Mouse (Mus musculus): ENCODE data around the gene Mroh8. TPM values are rescaled to one million over a fixed set of nuclear protein-coding genes. Genes with fewer than 3 reads are reported as not detected.
"Not testable (repeated sequence)": the region's sequence is repeated elsewhere in the genome, so short reads cannot be mapped to it uniquely, and the experiment has no call there.

Gene Mroh8
- polyA plus RNA-seq, 1 experiment from 2014 or later = 0.51 TPM

DNA sequence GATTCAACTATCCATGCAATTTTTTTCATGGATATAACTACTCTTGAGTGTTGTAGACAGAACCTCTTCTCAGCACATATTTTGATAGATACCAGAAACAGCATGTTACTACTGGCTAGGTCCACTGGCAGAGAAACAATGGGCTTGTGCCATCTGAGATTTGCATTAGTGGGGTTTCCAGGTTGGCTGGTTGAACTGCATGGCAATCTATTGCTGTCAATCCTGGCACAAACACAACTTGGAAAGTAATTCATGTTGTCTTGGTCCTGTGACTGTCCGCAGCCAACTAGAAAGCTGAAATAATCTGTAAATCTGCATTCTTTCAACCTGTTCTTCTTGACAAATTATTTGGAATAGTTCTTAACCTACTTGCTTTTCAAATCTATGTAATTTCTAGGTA, 16.2 kb downstream of the Mroh8 start:
- Histone ChIP-seq H3K4me2 (ENCODE audit: low read length) (no peak overlapping the region), H3K9ac (ENCODE audit: low read depth, low read length) (no peak overlapping the region), H3K4me1 (ENCODE audit: control insufficient read depth, insufficient read depth, low read depth, low read length) (no peaks in the 10 kb centered on the region), H3K9me3 (ENCODE audit: control insufficient read depth, low read length) (no peaks in the 10 kb centered on the region), H3K36me3 (ENCODE audit: control insufficient read depth, insufficient read depth, low read length) (no peaks in the 10 kb centered on the region), H3K27ac (ENCODE audit: low read depth, low read length) (no peak overlapping the region), H3K4me3 (ENCODE audit: low read length) (no peak overlapping the region), H3K27me3 (replicated peaks; ENCODE audit: control insufficient read depth, insufficient read depth, low read length) (no peaks in the 10 kb centered on the region)
- 81% methylated on average over 1 of the region's 1 CpGs for WGBS
- ATAC-seq = no peak

DNA sequence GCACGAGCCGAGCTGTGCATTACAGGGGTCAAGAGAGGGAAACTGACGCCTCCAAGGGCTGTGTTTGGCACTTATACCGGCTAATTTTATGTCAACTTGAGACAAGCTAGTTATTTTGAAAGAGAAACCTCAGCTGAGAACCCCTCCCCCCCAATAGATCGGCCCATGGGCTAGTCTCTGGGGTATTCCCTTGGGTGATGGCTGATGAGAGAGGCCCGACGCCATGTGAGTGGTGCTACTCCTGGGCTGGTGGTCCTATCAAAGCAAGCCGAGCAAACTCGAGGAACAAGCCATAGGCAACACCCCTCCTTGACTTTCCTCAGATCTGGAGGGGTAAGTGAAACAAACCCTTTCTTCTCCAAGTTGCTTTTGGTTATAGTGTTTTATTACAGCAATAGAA, 16.8 kb downstream of the Mroh8 start:
- no peaks in the 10 kb centered on the region for H3K36me3 ChIP-seq (ENCODE audit: control insufficient read depth, insufficient read depth, low read length)
- no peaks in the 10 kb centered on the region for H3K4me1 ChIP-seq (ENCODE audit: control insufficient read depth, insufficient read depth, low read depth, low read length)
- ATAC-seq = no peak
- no peaks in the 10 kb centered on the region for H3K27me3 ChIP-seq (replicated peaks; ENCODE audit: control insufficient read depth, insufficient read depth, low read length)
- no peak overlapping the region for H3K4me2 ChIP-seq (ENCODE audit: low read length)
- H3K27ac ChIP-seq (ENCODE audit: low read depth, low read length) = no peak overlapping the region
- no peak overlapping the region for H3K4me3 ChIP-seq (ENCODE audit: low read length)
- 69% methylated on average over 9 of the region's 9 CpGs for WGBS
- no peaks in the 10 kb centered on the region for H3K9me3 ChIP-seq (ENCODE audit: control insufficient read depth, low read length)
- H3K9ac ChIP-seq (ENCODE audit: low read depth, low read length) = no peak overlapping the region

DNA sequence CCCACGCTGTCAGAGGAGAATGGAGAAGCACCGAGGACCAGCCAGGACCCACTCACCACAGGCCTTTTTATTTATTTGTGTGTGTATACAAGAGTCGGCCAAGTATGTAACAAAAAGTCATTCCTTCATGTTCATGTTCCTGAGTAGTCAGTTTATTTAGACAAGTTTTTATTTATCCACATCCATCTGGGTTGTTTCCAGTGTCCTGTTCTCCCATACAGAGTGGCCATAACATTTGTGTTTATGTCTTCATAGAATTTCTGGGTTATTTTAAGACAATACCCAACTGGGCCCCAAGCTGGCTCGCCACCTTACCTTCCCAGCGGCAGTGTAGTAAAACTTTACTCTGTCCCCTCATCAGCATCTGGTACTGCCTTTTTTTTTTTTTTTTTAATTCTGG, 17.4 kb downstream of the Mroh8 start:
- ATAC-seq = no peak
- no peaks in the 10 kb centered on the region for H3K27me3 ChIP-seq (replicated peaks; ENCODE audit: control insufficient read depth, insufficient read depth, low read length)
- 90% methylated on average over 5 of the region's 5 CpGs for WGBS
- H3K4me3 ChIP-seq (ENCODE audit: low read length) = no peak overlapping the region
- H3K9me3 ChIP-seq (ENCODE audit: control insufficient read depth, low read length) = no peaks in the 10 kb centered on the region
- H3K36me3 ChIP-seq (ENCODE audit: control insufficient read depth, insufficient read depth, low read length) = no peaks in the 10 kb centered on the region
- H3K9ac ChIP-seq (ENCODE audit: low read depth, low read length) = no peak overlapping the region
- no peaks in the 10 kb centered on the region for H3K4me1 ChIP-seq (ENCODE audit: control insufficient read depth, insufficient read depth, low read depth, low read length)
- no peak overlapping the region for H3K27ac ChIP-seq (ENCODE audit: low read depth, low read length)
- H3K4me2 ChIP-seq (ENCODE audit: low read length) = no peak overlapping the region

DNA sequence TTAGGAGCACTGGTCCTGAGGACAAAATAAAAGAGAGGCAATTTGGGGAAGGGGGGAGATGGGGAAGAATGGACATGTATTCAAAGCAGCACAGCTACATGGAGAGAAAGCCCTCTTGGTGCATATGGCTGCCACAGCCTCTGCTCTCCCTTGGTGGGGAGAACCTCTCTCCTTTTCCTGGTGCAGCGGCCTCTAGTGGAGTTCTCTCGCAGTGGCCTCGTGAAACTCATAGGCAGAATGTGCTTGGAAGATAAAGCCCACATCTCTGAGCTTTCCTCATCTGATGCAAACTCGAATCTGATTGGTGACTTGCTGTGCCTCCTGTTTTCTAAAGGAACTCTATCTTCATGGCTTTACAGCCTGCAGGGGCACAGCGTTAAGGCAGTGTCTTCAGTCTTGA, 19.6 kb downstream of the Mroh8 start:
- Histone ChIP-seq H3K9ac (ENCODE audit: low read depth, low read length) (no peak overlapping the region), H3K36me3 (ENCODE audit: control insufficient read depth, insufficient read depth, low read length) (no peaks in the 10 kb centered on the region), H3K9me3 (ENCODE audit: control insufficient read depth, low read length) (no peaks in the 10 kb centered on the region), H3K4me3 (ENCODE audit: low read length) (no peak overlapping the region), H3K4me2 (ENCODE audit: low read length) (no peak overlapping the region), H3K4me1 (ENCODE audit: control insufficient read depth, insufficient read depth, low read depth, low read length) (no peaks in the 10 kb centered on the region), H3K27ac (ENCODE audit: low read depth, low read length) (no peak overlapping the region), H3K27me3 (replicated peaks; ENCODE audit: control insufficient read depth, insufficient read depth, low read length) (no peaks in the 10 kb centered on the region)
- WGBS = 7% methylated on average over 5 of the region's 5 CpGs
- ATAC-seq = no peak; the same call in 1 of the 2 replicates

DNA sequence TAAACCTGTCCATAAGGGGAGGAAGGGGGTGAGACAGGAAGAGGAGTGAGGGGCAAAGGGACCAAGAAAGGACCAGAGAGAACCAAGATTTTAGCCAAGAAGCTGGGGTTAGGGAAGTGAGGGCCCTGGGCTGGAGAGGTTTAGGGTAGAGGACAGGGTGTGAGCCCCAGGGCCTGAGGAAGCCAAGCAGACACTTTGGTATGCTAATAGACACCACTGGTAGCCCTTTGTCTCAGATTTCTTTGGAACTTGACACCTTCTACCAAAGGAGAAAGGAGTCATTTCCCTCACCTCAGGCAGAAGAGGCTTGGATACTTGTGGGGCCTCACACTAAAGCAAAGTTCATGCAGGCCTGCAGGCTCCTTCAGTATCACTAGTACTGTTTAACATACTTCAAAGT, 31.2 kb downstream of the Mroh8 start:
- ATAC-seq = no peak
- no peak overlapping the region for H3K4me3 ChIP-seq (ENCODE audit: low read length)
- H3K27ac ChIP-seq (ENCODE audit: low read depth, low read length) = no peak overlapping the region
- no peak overlapping the region for H3K9ac ChIP-seq (ENCODE audit: low read depth, low read length)
- no peak overlapping the region for H3K4me2 ChIP-seq (ENCODE audit: low read length)
- no peaks in the 10 kb centered on the region for H3K27me3 ChIP-seq (replicated peaks; ENCODE audit: control insufficient read depth, insufficient read depth, low read length)
- no peaks in the 10 kb centered on the region for H3K9me3 ChIP-seq (ENCODE audit: control insufficient read depth, low read length)
- H3K4me1 ChIP-seq (ENCODE audit: control insufficient read depth, insufficient read depth, low read depth, low read length) = no peaks in the 10 kb centered on the region
- no peaks in the 10 kb centered on the region for H3K36me3 ChIP-seq (ENCODE audit: control insufficient read depth, insufficient read depth, low read length)

DNA sequence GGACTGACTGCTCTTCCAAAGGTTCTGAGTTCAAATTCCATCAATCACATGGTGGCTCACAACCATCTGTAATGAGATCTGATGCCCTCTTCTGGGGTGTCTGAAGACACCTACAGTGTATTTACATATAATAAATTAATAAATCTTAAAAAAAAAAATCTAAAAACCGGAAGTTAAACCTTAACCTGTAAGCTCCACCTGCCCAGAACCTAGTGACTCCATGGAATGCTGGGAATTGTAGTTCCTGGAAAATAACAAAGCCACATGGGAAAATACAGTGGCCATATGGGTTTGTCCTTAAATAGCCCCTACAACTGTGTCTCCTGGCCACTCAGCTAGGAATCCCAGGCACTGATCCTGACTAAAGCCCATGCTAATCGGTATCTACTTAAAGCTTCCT, 33.7 kb downstream of the Mroh8 start:
- Histone ChIP-seq H3K27ac (ENCODE audit: low read depth, low read length) (no peak overlapping the region), H3K27me3 (replicated peaks; ENCODE audit: control insufficient read depth, insufficient read depth, low read length) (no peaks in the 10 kb centered on the region), H3K4me2 (ENCODE audit: low read length) (no peak overlapping the region), H3K9ac (ENCODE audit: low read depth, low read length) (no peak overlapping the region), H3K4me3 (ENCODE audit: low read length) (no peak overlapping the region), H3K36me3 (ENCODE audit: control insufficient read depth, insufficient read depth, low read length) (no peaks in the 10 kb centered on the region), H3K9me3 (ENCODE audit: control insufficient read depth, low read length) (no peaks in the 10 kb centered on the region), H3K4me1 (ENCODE audit: control insufficient read depth, insufficient read depth, low read depth, low read length) (no peaks in the 10 kb centered on the region)
- no peak for ATAC-seq
- 79% methylated on average over 2 of the region's 2 CpGs for WGBS

DNA sequence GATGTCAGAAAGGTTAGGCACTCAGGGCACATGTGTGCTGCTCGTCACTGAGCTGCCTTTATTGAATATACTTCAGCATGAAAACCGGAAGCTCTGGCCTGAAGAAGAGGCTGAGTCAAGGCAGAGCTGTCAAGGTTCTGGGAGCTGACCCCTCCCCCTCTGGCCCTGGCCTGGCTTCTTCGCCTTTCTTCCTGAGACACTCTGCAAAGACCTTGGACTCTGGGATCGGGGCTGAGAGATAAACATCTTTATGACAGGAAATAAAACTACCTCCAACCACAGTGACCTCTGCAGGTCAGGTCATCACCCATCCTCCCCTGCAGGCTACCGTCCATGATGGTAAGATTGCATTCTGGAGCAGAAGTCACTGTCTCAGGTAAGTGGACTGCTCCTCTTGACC, 34.3 kb downstream of the Mroh8 start:
- no peak for ATAC-seq
- H3K9me3 ChIP-seq (ENCODE audit: control insufficient read depth, low read length) = no peaks in the 10 kb centered on the region
- H3K27ac ChIP-seq (ENCODE audit: low read depth, low read length) = no peak overlapping the region
- WGBS = 69% methylated on average over 5 of the region's 5 CpGs
- no peak overlapping the region for H3K4me3 ChIP-seq (ENCODE audit: low read length)
- H3K9ac ChIP-seq (ENCODE audit: low read depth, low read length) = no peak overlapping the region
- no peak overlapping the region for H3K4me2 ChIP-seq (ENCODE audit: low read length)
- H3K36me3 ChIP-seq (ENCODE audit: control insufficient read depth, insufficient read depth, low read length) = no peaks in the 10 kb centered on the region
- no peaks in the 10 kb centered on the region for H3K27me3 ChIP-seq (replicated peaks; ENCODE audit: control insufficient read depth, insufficient read depth, low read length)
- no peaks in the 10 kb centered on the region for H3K4me1 ChIP-seq (ENCODE audit: control insufficient read depth, insufficient read depth, low read depth, low read length)

DNA sequence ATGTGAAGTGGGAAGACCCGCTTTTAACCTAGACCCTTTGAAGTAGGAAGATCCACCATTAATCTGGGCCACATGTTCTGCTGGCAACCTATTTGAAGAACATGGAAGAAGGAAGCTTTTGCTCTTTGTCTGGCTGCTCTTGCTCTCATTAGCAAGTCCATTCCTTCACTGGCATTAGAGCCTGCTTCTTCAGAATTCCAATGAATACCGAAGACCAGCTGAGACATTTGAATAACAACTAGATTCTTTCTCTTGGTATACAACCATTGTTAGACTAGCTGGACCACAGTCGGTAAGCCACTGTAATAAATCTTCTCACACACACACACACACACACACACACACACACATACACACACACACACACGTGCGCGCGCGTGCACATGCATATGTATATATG, 43.4 kb downstream of the Mroh8 start:
- no peak overlapping the region for H3K4me2 ChIP-seq (ENCODE audit: low read length)
- H3K9ac ChIP-seq (ENCODE audit: low read depth, low read length) = no peak overlapping the region
- no peaks in the 10 kb centered on the region for H3K4me1 ChIP-seq (ENCODE audit: control insufficient read depth, insufficient read depth, low read depth, low read length)
- H3K9me3 ChIP-seq (ENCODE audit: control insufficient read depth, low read length) = no peaks in the 10 kb centered on the region
- H3K4me3 ChIP-seq (ENCODE audit: low read length) = no peak overlapping the region
- 80% methylated on average over 8 of the region's 8 CpGs for WGBS
- H3K27me3 ChIP-seq (replicated peaks; ENCODE audit: control insufficient read depth, insufficient read depth, low read length) = no peaks in the 10 kb centered on the region
- ATAC-seq = no peak
- H3K36me3 ChIP-seq (ENCODE audit: control insufficient read depth, insufficient read depth, low read length) = no peaks in the 10 kb centered on the region
- no peak overlapping the region for H3K27ac ChIP-seq (ENCODE audit: low read depth, low read length)

DNA sequence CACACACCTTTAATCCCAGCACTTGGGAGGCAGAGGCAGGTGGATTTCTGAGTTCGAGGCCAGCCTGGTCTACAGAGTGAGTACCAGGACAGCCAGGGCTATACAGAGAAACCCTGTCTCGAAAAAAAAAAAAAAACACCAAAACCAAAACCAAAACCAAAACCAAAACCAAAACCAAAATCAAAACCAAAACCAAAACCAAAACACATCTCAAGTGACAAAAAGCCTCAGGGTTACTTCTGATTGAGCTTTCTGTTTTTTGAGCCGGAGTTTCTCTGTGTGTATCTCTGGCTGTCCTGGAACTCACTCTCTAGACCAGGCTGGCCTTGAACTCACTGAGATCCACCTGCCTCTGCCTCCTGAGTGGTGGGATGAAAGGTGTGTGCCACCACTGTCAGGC, 57.4 kb downstream of the Mroh8 start:
- H3K4me1 ChIP-seq (ENCODE audit: control insufficient read depth, insufficient read depth, low read depth, low read length); H3K27me3 ChIP-seq (replicated peaks; ENCODE audit: control insufficient read depth, insufficient read depth, low read length); H3K9me3 ChIP-seq (ENCODE audit: control insufficient read depth, low read length); H3K27ac ChIP-seq (ENCODE audit: low read depth, low read length); ATAC-seq; H3K4me2 ChIP-seq (ENCODE audit: low read length); H3K4me3 ChIP-seq (ENCODE audit: low read length); H3K9ac ChIP-seq (ENCODE audit: low read depth, low read length); H3K36me3 ChIP-seq (ENCODE audit: control insufficient read depth, insufficient read depth, low read length): not testable (repeated sequence)
- WGBS = 91% methylated on average over 3 of the region's 3 CpGs

DNA sequence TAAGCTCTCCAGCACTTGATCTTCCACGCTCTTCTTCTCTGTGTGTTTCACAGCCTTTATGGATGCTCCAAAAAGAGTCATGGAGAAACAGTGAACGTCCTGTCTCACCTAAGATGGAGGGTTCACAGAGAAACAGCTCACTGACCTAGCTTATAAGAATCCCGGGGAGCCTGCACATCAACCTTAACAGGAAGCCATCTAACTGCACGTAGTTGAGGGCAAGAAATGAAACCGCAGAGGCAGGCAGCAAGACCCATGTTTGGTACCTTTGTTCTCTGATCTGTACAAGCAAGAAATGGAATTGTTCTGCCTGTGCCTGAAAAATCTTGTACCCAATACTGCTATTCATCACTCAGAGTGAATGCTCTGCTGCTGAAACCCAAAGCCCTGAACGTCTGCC, 59.2 kb downstream of the Mroh8 start:
- 80% methylated on average over 6 of the region's 6 CpGs for WGBS
- no peaks in the 10 kb centered on the region for H3K9me3 ChIP-seq (ENCODE audit: control insufficient read depth, low read length)
- no peak overlapping the region for H3K4me2 ChIP-seq (ENCODE audit: low read length)
- no peak overlapping the region for H3K27ac ChIP-seq (ENCODE audit: low read depth, low read length)
- no peak overlapping the region for H3K4me3 ChIP-seq (ENCODE audit: low read length)
- no peaks in the 10 kb centered on the region for H3K4me1 ChIP-seq (ENCODE audit: control insufficient read depth, insufficient read depth, low read depth, low read length)
- H3K36me3 ChIP-seq (ENCODE audit: control insufficient read depth, insufficient read depth, low read length) = no peaks in the 10 kb centered on the region
- H3K27me3 ChIP-seq (replicated peaks; ENCODE audit: control insufficient read depth, insufficient read depth, low read length) = no peaks in the 10 kb centered on the region
- ATAC-seq = no peak
- no peak overlapping the region for H3K9ac ChIP-seq (ENCODE audit: low read depth, low read length)

All from hindbrain, embryonic 16.5 days (tissue).